Mouse (Mus musculus) kidney, embryonic 14.5 days (tissue): ENCODE measurements around the gene Pkhd1. TPM values are rescaled to one million over a fixed set of nuclear protein-coding genes. Genes with fewer than 3 reads are reported as not detected.
"Not testable (repeated sequence)": the region's sequence is repeated elsewhere in the genome, so short reads cannot be mapped to it uniquely, and the experiment has no call there.

Experiments used
- ATAC-seq: fragments of 200-750 bp; cut with Nextera tagmentation; 2 replicates; pipeline ENCODE4 v1.8.0; 2017; ENCODE audit warnings: moderate number of reproducible peaks, mild to moderate bottlenecking, moderate TSS enrichment, moderate library complexity; ENCODE audit not compliant: low FRiP score, low TSS enrichment
- H3K27ac ChIP-seq: fragments of 300-500 bp; sonication (generic); 2 replicates; pipeline ENCODE4 v1.5.1; 2014; ENCODE audit warnings: low read depth, mild to moderate bottlenecking, low read length, moderate library complexity, mixed read lengths
- H3K27me3 ChIP-seq: fragments of 300-500 bp; sonication (generic); 2 replicates; pipeline ENCODE4 v1.6.1; 2014; ENCODE audit warnings: mild to moderate bottlenecking, low read length; ENCODE audit not compliant: control insufficient read depth, insufficient read depth
- H3K36me3 ChIP-seq: fragments of 300-500 bp; sonication (generic); 2 replicates; pipeline ENCODE4 v1.6.1; 2014; ENCODE audit warnings: low read length, mixed read lengths; ENCODE audit not compliant: control insufficient read depth, insufficient read depth
- H3K4me1 ChIP-seq: fragments of 300-500 bp; sonication (generic); 2 replicates; pipeline ENCODE4 v1.6.1; 2014; ENCODE audit warnings: low read length, mixed read lengths; ENCODE audit not compliant: control insufficient read depth, insufficient read depth
- H3K4me2 ChIP-seq: fragments of 300-500 bp; sonication (generic); replicated peaks from 2 replicates; pipeline ENCODE4 v1.6.1; 2014; ENCODE audit warnings: low read depth, mild to moderate bottlenecking, low read length
- H3K4me3 ChIP-seq: fragments of 300-500 bp; sonication (generic); 2 replicates; pipeline ENCODE4 v1.5.1; 2014; ENCODE audit warnings: mild to moderate bottlenecking, low read length
- H3K9ac ChIP-seq: fragments of 300-500 bp; sonication (generic); 2 replicates; pipeline ENCODE4 v1.6.1; 2014; ENCODE audit warnings: low read depth, mild to moderate bottlenecking, low read length, moderate library complexity
- H3K9me3 ChIP-seq: fragments of 300-500 bp; sonication (generic); 2 replicates; pipeline ENCODE4 v1.6.1; 2016; ENCODE audit warnings: low read length; ENCODE audit not compliant: control insufficient read depth
- WGBS: fragments of 180-500 bp; shearing (Covaris S2); extraction: QIAGEN DNeasy Blood & Tissue Kit; methylation state at CpG from one replicate; pipeline ENCODE4 v1.1.7; 2014; 5-methylcytosine and 5-hydroxymethylcytosine counted together
- polyA plus RNA-seq: library from polyadenylated mRNA; unstranded; fragments of >200 nt; fragmentation: Nextera tagmentation; extraction: Ambion mirVana; gene quantifications from 2 replicates; pipeline ENCODE4 v1.2.1, GENCODE M21; 2014

Pkhd1 gene
- polyA plus RNA-seq, 1 experiment from 2014 or later: 5.0 TPM

DNA sequence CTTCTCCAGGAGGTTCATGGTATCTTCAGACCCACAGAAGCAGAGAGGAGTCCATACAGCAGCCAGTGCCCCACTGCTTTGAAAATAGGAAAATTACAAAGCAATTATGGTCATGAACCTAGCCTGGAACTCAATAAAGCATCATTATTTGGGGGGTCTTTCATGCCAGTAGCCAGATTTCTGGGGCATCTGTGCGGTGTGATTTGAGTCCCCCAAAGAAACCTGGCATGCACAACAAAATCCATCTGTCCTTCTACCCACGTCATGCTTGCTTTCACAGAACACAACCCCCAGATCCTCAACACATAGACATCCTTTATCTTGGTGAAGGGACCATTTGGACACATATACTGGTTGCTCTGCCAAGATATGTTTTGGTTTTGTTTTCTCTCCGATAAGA lies 316.2 kb downstream of the Pkhd1 start:
- H3K4me1 ChIP-seq: no peaks in the 10 kb centered on the region
- no peaks in the 10 kb centered on the region for H3K9me3 ChIP-seq
- no peaks in the 10 kb centered on the region for H3K36me3 ChIP-seq
- no peak overlapping the region for H3K4me3 ChIP-seq
- no peak overlapping the region for H3K27ac ChIP-seq
- no peak overlapping the region for H3K9ac ChIP-seq
- WGBS: 88% methylated on average over 3 of the region's 3 CpGs
- H3K27me3 ChIP-seq: no peaks in the 10 kb centered on the region
- no peak overlapping the region for H3K4me2 ChIP-seq
- ATAC-seq: no peak

DNA sequence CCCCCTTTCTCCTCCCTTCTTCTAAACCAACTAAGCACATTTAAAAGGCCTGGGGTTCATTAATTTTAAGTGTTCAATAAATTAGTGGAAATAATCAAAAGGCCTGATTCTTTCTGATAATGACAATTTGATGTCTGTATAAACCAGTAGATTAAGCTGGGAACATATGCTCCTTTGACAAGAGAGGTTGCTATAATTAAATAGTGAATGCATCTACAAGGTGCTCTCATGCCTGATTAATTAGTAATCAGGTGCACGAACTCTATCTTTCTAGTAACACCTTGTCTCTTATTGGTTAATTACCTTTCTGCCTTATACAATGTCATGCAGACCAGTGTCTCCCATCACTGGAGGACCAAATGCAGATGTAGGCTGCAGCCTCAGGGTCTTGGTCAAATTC lies 329.2 kb downstream of the Pkhd1 start:
- no peak overlapping the region for H3K4me3 ChIP-seq
- H3K27me3 ChIP-seq: no peaks in the 10 kb centered on the region
- no peak for ATAC-seq
- no peaks in the 10 kb centered on the region for H3K4me1 ChIP-seq
- H3K9ac ChIP-seq: no peak overlapping the region
- no peak overlapping the region for H3K27ac ChIP-seq
- H3K36me3 ChIP-seq: no peaks in the 10 kb centered on the region
- no peak overlapping the region for H3K4me2 ChIP-seq
- no peaks in the 10 kb centered on the region for H3K9me3 ChIP-seq
- WGBS: 85% methylated on average over 1 of the region's 1 CpGs

GRCm38 (mm10) chr1:20260403-20260802 lies 357.5 kb downstream of the Pkhd1 start:
- H3K4me3 ChIP-seq: no peak overlapping the region
- no peak for ATAC-seq
- no peaks in the 10 kb centered on the region for H3K9me3 ChIP-seq
- 73% methylated on average over 5 of the region's 5 CpGs for WGBS
- H3K27ac ChIP-seq: no peak overlapping the region
- no peaks in the 10 kb centered on the region for H3K4me1 ChIP-seq
- H3K36me3 ChIP-seq: no peaks in the 10 kb centered on the region
- H3K4me2 ChIP-seq: no peak overlapping the region
- H3K9ac ChIP-seq: no peak overlapping the region
- H3K27me3 ChIP-seq: no peaks in the 10 kb centered on the region

DNA sequence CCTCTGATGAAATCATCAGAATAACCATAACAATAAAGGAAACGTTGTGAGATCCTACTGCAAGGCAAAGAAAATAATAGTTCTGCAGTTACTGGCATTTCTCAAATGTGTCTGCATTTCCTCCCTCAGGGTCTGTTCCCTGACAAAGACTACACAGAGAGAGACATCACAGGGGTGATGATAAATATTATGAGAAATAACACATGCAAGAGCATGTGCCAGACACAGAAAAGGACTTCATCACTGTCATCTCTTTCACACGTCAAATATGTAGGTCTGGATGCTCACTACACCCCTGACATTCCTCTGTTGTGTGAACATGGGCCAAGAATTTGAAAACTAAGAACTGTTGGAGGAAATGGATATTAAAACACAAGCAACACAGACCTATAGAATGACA lies 369.7 kb downstream of the Pkhd1 start:
- 60% methylated on average over 2 of the region's 2 CpGs for WGBS
- Histone ChIP-seq H3K27me3 (no peaks in the 10 kb centered on the region), H3K9ac (no peak overlapping the region), H3K4me2 (no peak overlapping the region), H3K36me3 (no peaks in the 10 kb centered on the region), H3K27ac (no peak overlapping the region), H3K9me3 (no peaks in the 10 kb centered on the region), H3K4me3 (no peak overlapping the region), H3K4me1 (no peaks in the 10 kb centered on the region)
- no peak for ATAC-seq

DNA sequence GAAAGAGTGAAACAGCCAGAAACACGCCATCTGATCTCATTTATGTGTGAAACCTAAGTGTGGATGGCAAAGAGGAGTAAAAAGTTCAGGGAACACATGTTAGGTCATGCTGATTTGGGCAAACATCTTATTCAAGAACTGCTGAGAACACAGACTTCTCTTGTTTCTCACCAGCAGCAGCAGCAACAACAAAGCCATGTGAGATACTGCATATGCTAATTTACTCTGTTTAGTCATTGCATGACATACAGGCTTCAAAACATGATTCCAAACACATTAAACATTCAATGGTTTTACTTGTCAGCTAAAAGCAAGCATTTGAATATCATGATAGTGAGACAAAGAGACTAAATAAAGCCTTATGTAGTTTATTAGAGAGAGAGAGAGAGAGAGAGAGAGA lies 401.2 kb downstream of the Pkhd1 start:
- H3K27ac ChIP-seq: no peak overlapping the region
- H3K36me3 ChIP-seq: no peaks in the 10 kb centered on the region
- 72% methylated on average over 1 of the region's 1 CpGs for WGBS
- H3K9me3 ChIP-seq: no peaks in the 10 kb centered on the region
- ATAC-seq: no peak
- no peak overlapping the region for H3K4me3 ChIP-seq
- H3K4me1 ChIP-seq: no peaks in the 10 kb centered on the region
- H3K27me3 ChIP-seq: no peaks in the 10 kb centered on the region
- H3K4me2 ChIP-seq: no peak overlapping the region
- H3K9ac ChIP-seq: no peak overlapping the region

- H3K27me3 ChIP-seq: no peaks in the 10 kb centered on the region
- no peak overlapping the region for H3K4me2 ChIP-seq
- WGBS: 38% methylated on average over 9 of the region's 9 CpGs
- ATAC-seq: peak; percentile 57; the same call in 1 of the 2 replicates
- no peaks in the 10 kb centered on the region for H3K9me3 ChIP-seq
- no peak overlapping the region for H3K27ac ChIP-seq
- no peak overlapping the region for H3K9ac ChIP-seq
- no peaks in the 10 kb centered on the region for H3K4me1 ChIP-seq
- no peak overlapping the region for H3K4me3 ChIP-seq
- H3K36me3 ChIP-seq: no peaks in the 10 kb centered on the region
These were observed 427.4 kb downstream of the Pkhd1 start for GRCm38 (mm10) chr1:20190444-20190843.

GRCm38 (mm10) chr1:20180157-20180556 lies 437.7 kb downstream of the Pkhd1 start:
- ATAC-seq: no peak
- Histone ChIP-seq H3K4me1 (no peaks in the 10 kb centered on the region), H3K4me2 (no peak overlapping the region), H3K9ac (no peak overlapping the region), H3K36me3 (no peaks in the 10 kb centered on the region), H3K9me3 (no peaks in the 10 kb centered on the region), H3K4me3 (no peak overlapping the region), H3K27ac (no peak overlapping the region), H3K27me3 (no peaks in the 10 kb centered on the region)
- WGBS: 59% methylated on average over 8 of the region's 8 CpGs

- H3K27ac ChIP-seq: no peak overlapping the region
- ATAC-seq: peak; percentile 76; the same call in 1 of the 2 replicates
These were observed 446.7 kb downstream of the Pkhd1 start for GRCm38 (mm10) chr1:20171199-20171598.

DNA sequence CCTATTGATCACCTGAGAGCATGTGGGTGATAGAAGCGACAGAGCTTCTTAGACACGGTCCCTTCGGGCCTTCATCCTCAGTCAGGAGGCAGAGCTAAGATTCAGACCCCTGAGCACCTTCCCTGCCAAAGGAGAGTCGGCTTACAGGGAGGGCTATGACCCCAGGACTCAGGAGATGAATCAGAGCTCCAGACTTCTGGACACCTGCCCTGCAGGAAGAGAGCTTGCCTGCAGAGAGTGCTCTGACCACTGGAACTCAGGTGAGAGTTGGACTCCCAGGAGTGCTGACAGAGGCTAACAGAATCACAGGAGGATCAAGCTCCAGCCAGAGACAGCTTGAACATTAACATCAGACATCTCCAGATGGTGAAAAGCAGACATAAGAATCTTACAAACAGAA lies 467.2 kb downstream of the Pkhd1 start:
- not testable (repeated sequence) for H3K36me3 ChIP-seq, H3K9me3 ChIP-seq, H3K27ac ChIP-seq, H3K9ac ChIP-seq, H3K4me3 ChIP-seq, H3K4me2 ChIP-seq, H3K4me1 ChIP-seq, H3K27me3 ChIP-seq, ATAC-seq
- WGBS: 85% methylated on average over 4 of the region's 4 CpGs

More at GRCm38 (mm10) chr1:20171199-20171598, 446.7 kb downstream of the Pkhd1 start:
- H3K4me2 ChIP-seq: no peak overlapping the region
- WGBS: 50% methylated on average over 4 of the region's 4 CpGs
- H3K4me1 ChIP-seq: no peaks in the 10 kb centered on the region
- H3K9ac ChIP-seq: no peak overlapping the region
- no peaks in the 10 kb centered on the region for H3K9me3 ChIP-seq
- no peak overlapping the region for H3K4me3 ChIP-seq
- H3K27me3 ChIP-seq: no peaks in the 10 kb centered on the region
- H3K36me3 ChIP-seq: no peaks in the 10 kb centered on the region

DNA sequence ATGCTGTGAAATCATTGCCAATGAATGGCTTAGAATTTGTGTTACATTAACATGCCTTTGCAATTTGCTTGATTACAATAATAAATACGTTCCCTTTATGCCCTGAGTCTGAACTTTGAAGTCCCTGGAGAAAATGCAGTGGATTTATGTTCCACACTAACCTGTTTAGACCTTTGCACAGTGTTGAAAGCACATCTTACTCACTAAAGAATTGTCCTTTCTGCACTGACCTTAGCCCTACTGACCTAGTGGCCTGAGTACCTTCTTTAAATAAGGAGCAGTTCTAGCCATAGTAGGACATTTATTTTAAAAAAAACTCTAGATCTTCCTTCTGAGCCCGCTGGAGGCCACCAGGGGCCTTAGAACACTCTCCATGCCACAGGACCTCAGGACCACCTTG lies 467.8 kb downstream of the Pkhd1 start:
- H3K9ac ChIP-seq: no peak overlapping the region
- WGBS: 67% methylated on average over 2 of the region's 2 CpGs
- H3K36me3 ChIP-seq: no peaks in the 10 kb centered on the region
- H3K4me3 ChIP-seq: no peak overlapping the region
- H3K4me2 ChIP-seq: no peak overlapping the region
- no peaks in the 10 kb centered on the region for H3K9me3 ChIP-seq
- H3K27ac ChIP-seq: no peak overlapping the region
- no peak for ATAC-seq
- H3K4me1 ChIP-seq: no peaks in the 10 kb centered on the region
- no peaks in the 10 kb centered on the region for H3K27me3 ChIP-seq
